Mouse (Mus musculus) midbrain, embryonic 12.5 days (tissue): Measurements from ENCODE around the gene Csnk1g1. TPM values are rescaled to one million over a fixed set of nuclear protein-coding genes. Genes with fewer than 3 reads are reported as not detected.

Experiments used
- ATAC-seq: fragments of 200-750 bp; cut with Nextera tagmentation; 2 replicates; pipeline ENCODE4 v1.8.0; 2017; ENCODE audit warnings: low read depth, moderate TSS enrichment, moderate library complexity; ENCODE audit not compliant: low FRiP score
- H3K27ac ChIP-seq: fragments of 300-500 bp; sonication (generic); replicated peaks from 2 replicates; pipeline ENCODE4 v1.5.1; 2016; ENCODE audit warnings: mild to moderate bottlenecking
- H3K27me3 ChIP-seq: fragments of 300-500 bp; sonication (generic); 2 replicates; pipeline ENCODE4 v1.6.1; 2016; ENCODE audit warnings: mild to moderate bottlenecking
- H3K36me3 ChIP-seq: fragments of 300-500 bp; sonication (generic); 2 replicates; pipeline ENCODE4 v1.6.1; 2016
- H3K4me1 ChIP-seq: fragments of 300-500 bp; sonication (generic); 2 replicates; pipeline ENCODE4 v1.6.1; 2016
- H3K4me2 ChIP-seq: fragments of 300-500 bp; sonication (generic); replicated peaks from 2 replicates; pipeline ENCODE4 v1.6.1; 2016; ENCODE audit warnings: mild to moderate bottlenecking, moderate library complexity
- H3K4me3 ChIP-seq: fragments of 300-500 bp; sonication (generic); 2 replicates; pipeline ENCODE4 v1.5.1; 2016; ENCODE audit warnings: mild to moderate bottlenecking
- H3K9ac ChIP-seq: fragments of 300-500 bp; sonication (generic); replicated peaks from 2 replicates; pipeline ENCODE4 v1.6.1; 2016; ENCODE audit warnings: mild to moderate bottlenecking, moderate library complexity
- H3K9me3 ChIP-seq: fragments of 300-500 bp; sonication (generic); 2 replicates; pipeline ENCODE4 v1.6.1; 2016; ENCODE audit warnings: mild to moderate bottlenecking
- WGBS: fragments of 180-500 bp; shearing (Covaris S2); methylation state at CpG from one replicate; pipeline ENCODE4 v1.1.7; 2016; 5-methylcytosine and 5-hydroxymethylcytosine counted together
- polyA plus RNA-seq: library from polyadenylated mRNA; unstranded; fragments of >200 nt; fragmentation: Nextera tagmentation; extraction: Ambion mirVana; gene quantifications from 2 replicates; pipeline ENCODE4 v1.2.1, GENCODE M21; 2016

The Csnk1g1 gene
- polyA plus RNA-seq, 1 experiment from 2014 or later: 24.1 TPM

DNA sequence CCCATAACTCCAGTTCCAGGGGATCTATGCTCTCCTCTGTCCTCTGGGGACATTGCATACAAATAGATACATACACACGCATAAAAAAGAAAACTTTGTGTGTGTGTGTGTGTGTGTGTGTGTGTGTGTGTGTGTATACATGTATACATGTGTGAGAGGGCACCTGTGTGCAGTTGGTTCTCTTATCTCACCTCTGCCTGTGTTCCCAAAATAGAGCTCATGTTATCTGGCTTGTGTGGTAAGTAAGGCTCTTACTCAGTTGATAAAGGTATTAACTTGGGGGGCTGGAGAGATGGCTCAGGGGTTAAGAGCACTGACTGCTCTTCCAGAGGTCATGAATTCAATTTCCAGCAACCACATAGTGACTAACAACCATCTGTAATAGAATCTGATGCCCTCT lies 8.3 kb downstream of the Csnk1g1 start:
- no peak overlapping the region for H3K4me2 ChIP-seq
- H3K27ac ChIP-seq: no peak overlapping the region
- no peaks in the 10 kb centered on the region for H3K9me3 ChIP-seq
- no peaks in the 10 kb centered on the region for H3K27me3 ChIP-seq
- 89% methylated on average over 1 of the region's 1 CpGs for WGBS
- no peak for ATAC-seq
- no peak overlapping the region for H3K9ac ChIP-seq
- 0 out of 2 replicates have a peak, but pooled peaks cover 2% of the 10 kb centered on the region for H3K4me1 ChIP-seq
- H3K4me3 ChIP-seq: no peak overlapping the region
- H3K36me3 ChIP-seq: no peaks in the 10 kb centered on the region

DNA sequence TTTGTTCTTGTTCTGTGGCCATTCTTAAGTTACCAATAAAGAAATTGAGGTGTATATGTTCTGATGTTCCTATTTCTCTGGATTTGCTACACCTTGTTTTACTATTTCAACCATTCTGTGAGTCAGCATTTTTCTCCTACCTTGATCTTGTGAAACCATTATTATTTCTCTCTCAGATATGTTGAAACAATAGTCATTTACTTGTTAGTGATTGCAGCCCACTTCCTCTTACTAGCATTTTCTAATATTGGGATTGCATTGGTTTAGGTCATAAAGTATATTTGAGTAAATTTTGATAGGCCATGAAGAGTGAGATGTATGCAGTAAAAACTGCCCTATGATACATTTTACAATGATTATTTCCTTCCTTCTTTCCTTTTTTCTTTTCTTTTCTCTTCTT lies 19.7 kb downstream of the Csnk1g1 start:
- Histone ChIP-seq H3K36me3 (0 out of 2 replicates have a peak, but pooled peaks cover 2% of the 10 kb centered on the region), H3K27ac (no peak overlapping the region), H3K4me1 (no peaks in the 10 kb centered on the region), H3K9ac (no peak overlapping the region), H3K4me2 (no peak overlapping the region), H3K4me3 (no peak overlapping the region), H3K27me3 (no peaks in the 10 kb centered on the region), H3K9me3 (no peaks in the 10 kb centered on the region)
- no peak for ATAC-seq

DNA sequence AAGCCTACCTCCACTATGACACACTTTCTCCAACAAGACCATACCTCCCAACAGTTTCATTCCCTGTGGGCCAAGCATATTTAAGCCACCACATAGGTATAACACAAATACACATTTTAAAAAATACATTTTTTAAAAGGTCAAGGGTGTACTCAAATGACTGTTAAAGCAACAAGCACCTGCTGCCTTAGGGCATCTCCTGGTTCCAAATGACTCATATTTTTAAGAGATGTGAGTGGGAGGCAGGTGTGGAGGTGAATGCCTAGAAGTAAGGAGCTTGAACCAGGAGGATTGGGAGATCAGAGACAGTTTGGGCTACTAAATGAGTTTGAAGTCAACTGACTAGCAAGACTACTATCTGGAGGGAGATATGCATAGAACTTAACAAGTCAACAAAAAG lies 21.1 kb downstream of the Csnk1g1 start:
- ATAC-seq: no peak
- no peak overlapping the region for H3K4me3 ChIP-seq
- no peak overlapping the region for H3K27ac ChIP-seq
- H3K4me2 ChIP-seq: no peak overlapping the region
- no peak overlapping the region for H3K9ac ChIP-seq
- no peaks in the 10 kb centered on the region for H3K9me3 ChIP-seq
- no peaks in the 10 kb centered on the region for H3K27me3 ChIP-seq
- no peaks in the 10 kb centered on the region for H3K4me1 ChIP-seq
- H3K36me3 ChIP-seq: 0 out of 2 replicates have a peak, but pooled peaks cover 2% of the 10 kb centered on the region

DNA sequence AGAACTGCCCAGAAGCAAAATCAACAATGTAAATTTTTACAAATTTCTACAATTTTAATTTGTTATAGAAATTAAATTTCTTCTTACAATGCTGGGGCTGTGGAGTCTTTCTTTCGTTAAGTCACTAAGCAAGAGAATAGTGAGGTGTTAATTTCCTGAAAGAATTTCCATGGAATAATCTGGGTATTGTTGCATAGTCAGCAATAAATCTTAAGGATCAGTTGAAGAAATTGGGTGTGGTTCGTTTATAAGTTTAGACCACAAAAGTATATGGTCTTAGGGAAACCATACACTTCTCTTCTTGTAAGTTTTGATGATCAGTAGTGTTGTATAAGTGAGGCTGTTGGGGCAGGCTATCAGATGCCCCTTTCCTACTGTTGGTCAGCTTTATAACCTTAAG lies 28.8 kb downstream of the Csnk1g1 start:
- Histone ChIP-seq H3K4me2 (no peak overlapping the region), H3K4me1 (no peaks in the 10 kb centered on the region), H3K9ac (no peak overlapping the region), H3K4me3 (no peak overlapping the region), H3K9me3 (no peaks in the 10 kb centered on the region), H3K36me3 (no peaks in the 10 kb centered on the region), H3K27ac (no peak overlapping the region), H3K27me3 (no peaks in the 10 kb centered on the region)
- ATAC-seq: no peak
- 91% methylated on average over 2 of the region's 2 CpGs for WGBS

DNA sequence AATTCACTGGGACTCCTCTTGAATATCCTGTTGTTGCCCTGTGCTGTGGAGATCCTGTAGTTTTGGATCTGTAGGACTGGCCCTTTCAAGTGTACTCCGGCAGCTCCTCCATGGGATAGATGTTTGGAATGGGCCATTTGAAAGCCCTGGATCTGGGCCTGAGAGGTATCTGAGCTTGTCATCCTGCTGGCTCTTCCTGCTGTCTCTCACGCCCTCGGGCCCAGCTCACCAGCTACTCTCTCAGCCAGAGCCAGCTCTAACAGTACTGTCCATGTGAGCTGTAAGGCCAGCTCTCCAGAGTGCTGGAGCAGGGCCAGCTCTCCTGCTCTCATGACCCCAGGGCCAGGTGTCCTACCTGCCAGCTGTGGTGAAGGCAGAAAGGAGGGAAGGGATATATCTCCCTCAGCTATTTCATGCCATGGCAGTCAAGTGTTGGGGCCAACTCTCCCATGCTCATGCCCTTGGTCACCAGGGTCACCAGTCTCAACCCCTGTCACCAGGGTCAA lies 42.4 kb downstream of the Csnk1g1 start:
- H3K4me3 ChIP-seq: no peak overlapping the region
- 0 out of 2 replicates have a peak, but pooled peaks cover 4% of the 10 kb centered on the region for H3K36me3 ChIP-seq
- no peak overlapping the region for H3K27ac ChIP-seq
- no peak overlapping the region for H3K4me2 ChIP-seq
- no peaks in the 10 kb centered on the region for H3K27me3 ChIP-seq
- no peak overlapping the region for H3K9ac ChIP-seq
- no peak for ATAC-seq
- no peaks in the 10 kb centered on the region for H3K9me3 ChIP-seq
- WGBS: 91% methylated on average over 3 of the region's 3 CpGs
- H3K4me1 ChIP-seq: no peaks in the 10 kb centered on the region

DNA sequence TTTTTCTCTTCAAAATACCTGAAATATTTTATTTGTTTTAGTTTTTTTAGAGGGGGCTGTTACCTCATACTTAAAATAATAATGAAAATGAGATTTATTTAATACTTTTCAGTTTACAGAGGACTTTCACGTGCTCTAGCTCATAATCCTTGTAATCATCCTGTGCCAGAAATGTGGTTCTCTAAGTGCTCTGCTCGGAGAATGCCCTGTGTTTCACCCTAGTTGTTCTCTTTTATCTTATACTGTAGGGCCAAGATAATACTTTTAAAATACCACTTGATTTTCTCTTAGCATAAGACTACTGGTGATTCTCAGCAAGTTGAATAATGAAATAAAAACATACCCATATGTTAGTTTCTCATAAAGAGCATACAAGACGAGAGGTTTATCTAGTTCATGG lies 61.3 kb downstream of the Csnk1g1 start:
- Histone ChIP-seq H3K4me1 (no peaks in the 10 kb centered on the region), H3K4me3 (no peak overlapping the region), H3K9ac (no peak overlapping the region), H3K27me3 (no peaks in the 10 kb centered on the region), H3K4me2 (no peak overlapping the region), H3K27ac (no peak overlapping the region), H3K9me3 (no peaks in the 10 kb centered on the region), H3K36me3 (no peaks in the 10 kb centered on the region)
- no peak for ATAC-seq
- 78% methylated on average over 3 of the region's 3 CpGs for WGBS

DNA sequence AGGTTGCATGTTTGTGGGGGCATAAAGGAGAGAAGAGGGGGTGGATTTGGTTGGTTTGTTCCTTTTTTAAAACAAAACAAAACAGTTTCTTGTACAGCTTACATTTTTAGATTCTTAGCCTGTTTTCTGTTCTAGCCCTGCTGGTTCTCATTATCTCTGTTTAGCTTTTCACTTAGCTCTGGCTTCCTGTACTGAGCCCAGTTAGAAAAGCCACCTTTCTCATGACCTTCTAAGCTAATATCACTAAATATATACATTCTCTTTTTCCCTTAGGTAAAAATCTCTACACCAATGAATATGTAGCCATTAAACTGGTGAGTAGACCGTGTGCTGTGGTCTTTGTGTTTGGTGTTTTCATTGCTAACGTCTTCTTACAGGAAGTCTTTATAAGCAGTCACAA lies 64.5 kb downstream of the Csnk1g1 start:
- no peak overlapping the region for H3K9ac ChIP-seq
- no peaks in the 10 kb centered on the region for H3K9me3 ChIP-seq
- H3K4me3 ChIP-seq: no peak overlapping the region
- H3K36me3 ChIP-seq: no peaks in the 10 kb centered on the region
- WGBS: 88% methylated on average over 2 of the region's 2 CpGs
- no peak for ATAC-seq
- no peak overlapping the region for H3K4me2 ChIP-seq
- H3K27me3 ChIP-seq: no peaks in the 10 kb centered on the region
- peaks cover 8% of the 10 kb centered on the region; the same call in 1 of the 2 replicates for H3K4me1 ChIP-seq
- no peak overlapping the region for H3K27ac ChIP-seq

DNA sequence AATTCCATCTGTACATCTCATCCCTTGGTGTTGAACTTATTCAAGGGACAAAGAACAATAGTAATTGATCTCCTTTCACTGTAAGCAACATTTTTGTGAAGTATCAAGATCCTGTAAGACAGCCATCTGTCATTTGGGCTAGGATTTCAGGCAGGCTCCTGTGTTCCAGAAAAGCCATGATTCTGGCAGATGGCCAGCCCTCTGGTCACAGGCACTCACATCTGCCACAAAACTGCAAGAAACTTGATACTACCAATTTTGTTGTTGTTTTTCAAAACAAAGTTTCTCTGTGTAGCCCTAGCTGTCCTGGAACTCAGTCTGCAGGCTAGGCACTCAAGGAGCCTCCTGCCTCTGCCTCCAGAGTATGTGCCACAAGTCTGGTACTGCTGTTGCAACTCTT lies 67.2 kb downstream of the Csnk1g1 start:
- Histone ChIP-seq H3K4me2 (no peak overlapping the region), H3K36me3 (no peaks in the 10 kb centered on the region), H3K9me3 (no peaks in the 10 kb centered on the region), H3K4me1 (peaks cover 8% of the 10 kb centered on the region; the same call in 1 of the 2 replicates), H3K27ac (no peak overlapping the region), H3K9ac (no peak overlapping the region), H3K27me3 (no peaks in the 10 kb centered on the region), H3K4me3 (no peak overlapping the region)
- no peak for ATAC-seq

DNA sequence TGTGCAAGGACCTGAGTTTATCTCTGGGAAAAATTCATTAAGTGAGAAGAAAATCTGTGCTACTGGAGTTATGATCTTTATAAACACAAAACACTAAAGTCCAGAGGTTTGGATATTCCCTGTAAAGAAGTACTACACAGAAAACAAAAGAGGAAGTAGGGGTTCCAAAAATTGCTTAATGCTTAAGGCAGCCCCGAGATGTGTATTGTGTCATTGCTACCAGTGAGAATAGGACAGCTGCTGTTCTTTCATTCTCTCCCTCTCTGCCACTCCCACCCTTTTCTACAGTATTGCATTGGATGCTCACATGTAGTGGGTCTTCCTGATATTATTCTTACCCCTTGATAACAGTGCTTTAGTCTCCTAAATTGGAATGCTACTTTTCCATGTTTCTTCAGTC lies 74.1 kb downstream of the Csnk1g1 start:
- Histone ChIP-seq H3K4me2 (no peak overlapping the region), H3K4me1 (no peaks in the 10 kb centered on the region), H3K9me3 (no peaks in the 10 kb centered on the region), H3K4me3 (no peak overlapping the region), H3K27ac (no peak overlapping the region), H3K9ac (no peak overlapping the region), H3K36me3 (no peaks in the 10 kb centered on the region), H3K27me3 (no peaks in the 10 kb centered on the region)
- 64% methylated on average over 1 of the region's 1 CpGs for WGBS
- no peak for ATAC-seq

DNA sequence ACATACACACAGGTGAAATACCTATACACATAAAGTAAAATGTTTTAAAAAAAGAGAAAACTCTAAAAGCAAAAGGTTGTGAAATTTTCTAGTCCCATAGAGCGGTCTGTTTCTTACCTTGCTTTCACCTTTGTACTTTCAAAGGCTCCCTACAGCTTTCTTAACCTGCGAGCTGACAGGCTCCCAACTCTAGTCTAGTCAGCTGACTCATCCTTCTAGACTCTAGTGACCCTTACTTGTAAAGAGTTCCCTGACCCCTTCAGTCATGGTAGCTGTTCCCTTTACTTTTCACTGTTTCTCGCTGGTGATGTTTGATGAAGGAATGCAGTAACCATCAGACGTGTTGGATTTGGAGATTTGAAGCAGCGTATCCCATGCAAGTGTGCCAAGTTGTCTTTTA lies 78.3 kb downstream of the Csnk1g1 start:
- Histone ChIP-seq H3K4me2 (no peak overlapping the region), H3K4me3 (no peak overlapping the region), H3K27ac (no peak overlapping the region), H3K9me3 (no peaks in the 10 kb centered on the region), H3K9ac (no peak overlapping the region), H3K4me1 (no peaks in the 10 kb centered on the region), H3K27me3 (no peaks in the 10 kb centered on the region), H3K36me3 (no peaks in the 10 kb centered on the region)
- 89% methylated on average over 5 of the region's 5 CpGs for WGBS
- no peak for ATAC-seq

DNA sequence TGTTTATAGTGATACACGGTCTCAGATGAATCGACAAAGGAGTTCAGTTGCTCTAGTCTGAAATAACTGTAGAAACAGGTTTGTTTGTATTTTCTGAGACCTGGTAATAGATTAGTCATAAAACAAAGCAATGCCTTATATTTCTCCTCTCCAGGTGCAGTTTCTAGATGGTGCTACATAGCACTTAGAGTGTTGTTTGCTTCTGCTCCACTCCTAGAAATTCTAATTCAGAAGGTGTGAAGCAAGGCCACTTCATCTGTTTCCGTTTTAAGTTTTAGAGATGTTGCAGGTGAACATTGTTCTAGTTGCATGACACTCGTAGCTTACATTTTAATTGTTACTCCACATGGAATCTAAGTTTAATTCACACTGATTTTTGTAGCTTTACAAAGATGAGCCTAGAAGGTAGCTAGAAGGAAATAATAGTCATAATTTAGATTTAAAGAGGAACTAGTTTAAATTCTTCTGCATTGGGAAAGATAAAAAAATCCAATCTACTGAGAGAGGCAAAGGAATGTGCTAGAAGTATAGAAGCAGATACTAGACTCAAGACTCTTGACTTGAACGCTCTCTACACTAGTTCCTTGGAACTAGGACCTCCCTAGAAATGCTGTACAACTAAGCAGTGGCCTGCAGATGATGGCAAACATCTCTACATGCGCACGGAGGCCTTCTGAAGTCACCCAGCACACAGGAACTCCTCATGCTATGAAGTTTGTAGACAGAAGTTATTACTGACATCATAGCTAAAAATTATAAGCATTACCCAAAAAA lies 87.1 kb downstream of the Csnk1g1 start:
- ATAC-seq: no peak
- no peak overlapping the region for H3K9ac ChIP-seq
- no peak overlapping the region for H3K27ac ChIP-seq
- no peak overlapping the region for H3K4me2 ChIP-seq
- WGBS: 96% methylated on average over 7 of the region's 7 CpGs
- no peak overlapping the region for H3K4me3 ChIP-seq
- H3K9me3 ChIP-seq: no peaks in the 10 kb centered on the region
- H3K36me3 ChIP-seq: no peaks in the 10 kb centered on the region
- peaks cover 2% of the 10 kb centered on the region; the same call in 1 of the 2 replicates for H3K4me1 ChIP-seq
- no peaks in the 10 kb centered on the region for H3K27me3 ChIP-seq

DNA sequence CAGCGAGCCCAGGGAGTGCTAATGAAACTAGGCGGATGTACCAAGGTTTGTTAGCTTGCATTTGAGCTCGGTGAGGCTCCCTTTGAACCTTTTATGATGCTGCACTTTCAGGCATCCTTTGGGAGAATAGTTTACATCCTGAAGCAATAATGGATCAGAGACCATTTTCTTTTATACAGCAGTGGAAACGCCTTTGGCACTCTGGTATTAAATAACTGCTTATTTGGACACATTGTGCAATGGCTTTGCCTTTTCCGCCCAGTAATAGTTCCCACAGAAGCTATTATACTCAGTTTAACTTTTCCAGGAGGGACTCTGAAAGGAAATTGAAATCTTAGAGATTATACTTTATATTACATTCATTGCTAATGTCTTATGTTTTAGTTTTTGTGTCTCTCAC lies 90.2 kb downstream of the Csnk1g1 start:
- Histone ChIP-seq H3K4me2 (no peak overlapping the region), H3K27ac (no peak overlapping the region), H3K27me3 (no peaks in the 10 kb centered on the region), H3K9me3 (no peaks in the 10 kb centered on the region), H3K36me3 (peaks cover 9% of the 10 kb centered on the region), H3K4me1 (peaks cover 2% of the 10 kb centered on the region; the same call in 1 of the 2 replicates), H3K4me3 (no peak overlapping the region), H3K9ac (no peak overlapping the region)
- ATAC-seq: no peak
- 65% methylated on average over 5 of the region's 5 CpGs for WGBS

DNA sequence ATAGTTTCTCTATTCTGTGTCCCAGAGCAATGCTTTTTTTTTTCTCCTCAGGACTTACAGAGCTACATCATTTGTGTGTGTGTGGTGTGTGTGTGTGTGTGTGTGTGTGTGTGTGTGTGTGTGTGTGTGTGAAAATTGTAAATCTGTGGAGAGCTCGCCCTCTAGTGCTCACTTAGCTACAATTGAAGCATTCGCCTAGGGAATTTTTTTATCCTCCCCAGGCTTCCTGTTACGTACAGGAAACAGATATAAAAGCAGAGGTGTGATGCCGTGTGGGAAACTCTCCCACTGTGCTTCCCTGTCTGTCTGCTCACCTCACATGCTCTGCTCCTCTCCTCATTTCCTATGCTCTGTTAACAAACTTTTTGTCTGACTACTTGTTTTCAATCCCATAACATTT lies 95.7 kb downstream of the Csnk1g1 start:
- ATAC-seq: no peak
- H3K27me3 ChIP-seq: no peaks in the 10 kb centered on the region
- H3K9ac ChIP-seq: no peak overlapping the region
- no peak overlapping the region for H3K4me3 ChIP-seq
- H3K27ac ChIP-seq: no peak overlapping the region
- H3K9me3 ChIP-seq: no peaks in the 10 kb centered on the region
- H3K4me1 ChIP-seq: no peaks in the 10 kb centered on the region
- H3K4me2 ChIP-seq: no peak overlapping the region
- WGBS: 52% methylated on average over 4 of the region's 4 CpGs
- H3K36me3 ChIP-seq: peaks cover 13% of the 10 kb centered on the region
